Mouse (Mus musculus) olfactory bulb, adult 2 months (tissue): ENCODE data around the gene Col18a1.

Experiments used
- CTCF ChIP-seq: fragments of 200-500 bp; IDR thresholded peaks from 2 replicates; pipeline ENCODE4 v1.5.1; 2012; ENCODE audit warnings: low read depth, mild to moderate bottlenecking, low read length, moderate library complexity; ENCODE audit not compliant: insufficient read depth
- POLR2A ChIP-seq: fragments of 200-500 bp; IDR thresholded peaks from 2 replicates; pipeline ENCODE4 v1.6.1; 2012; ENCODE audit warnings: mild to moderate bottlenecking, low read depth, low read length, moderate library complexity; ENCODE audit not compliant: insufficient read depth

- TF ChIP-seq POLR2A (no peak), CTCF (no peak)
Observed at GRCm38 (mm10) chr10:77206134-77206533, 39.8 kb upstream of the Col18a1 start.
